Mouse (Mus musculus): ENCODE results near the gene Cilp. TPM values are rescaled to one million over a fixed set of nuclear protein-coding genes. Genes with fewer than 3 reads are reported as not detected.

Cilp gene
- polyA plus RNA-seq, 1 experiment from 2014 or later = 0.90 TPM

- H3K36me3 ChIP-seq (ENCODE audit: control insufficient read depth, insufficient read depth, low read length) = peaks cover 13% of the 10 kb centered on the region
- H3K9me3 ChIP-seq (replicated peaks; ENCODE audit: control insufficient read depth, low read length) = no peaks in the 10 kb centered on the region
- H3K4me1 ChIP-seq (ENCODE audit: control insufficient read depth, insufficient read depth, low read length) = no peaks in the 10 kb centered on the region
- whole genome bisulfite sequencing = 94% methylated on average over 4 of the region's 4 CpGs
- no peak overlapping the region for H3K27ac ChIP-seq (ENCODE audit: low read length)
- no peak overlapping the region for H3K4me3 ChIP-seq (replicated peaks; ENCODE audit: low read length)
- no peak for ATAC-seq (ENCODE audit: insufficient read depth, low FRiP score)
- no peak overlapping the region for H3K9ac ChIP-seq (ENCODE audit: low read length)
- H3K4me2 ChIP-seq (ENCODE audit: low read depth, low read length) = no peak overlapping the region
- H3K27me3 ChIP-seq (ENCODE audit: control insufficient read depth, insufficient read depth, low read length) = no peaks in the 10 kb centered on the region
Measured at GRCm38 (mm10) chr9:65312669-65313357, 47.8 kb downstream of the Cilp start.

- 98% methylated on average over 1 of the region's 1 CpGs for WGBS
- H3K4me1 ChIP-seq (ENCODE audit: control insufficient read depth, insufficient read depth, low read length) = no peaks in the 10 kb centered on the region
- H3K27ac ChIP-seq (ENCODE audit: low read length) = no peak overlapping the region
- H3K4me3 ChIP-seq (replicated peaks; ENCODE audit: low read length) = no peak overlapping the region
- no peak overlapping the region for H3K9ac ChIP-seq (ENCODE audit: low read length)
- peaks cover 17% of the 10 kb centered on the region for H3K36me3 ChIP-seq (ENCODE audit: control insufficient read depth, insufficient read depth, low read length)
- no peak for ATAC-seq (ENCODE audit: insufficient read depth, low FRiP score)
- no peaks in the 10 kb centered on the region for H3K9me3 ChIP-seq (replicated peaks; ENCODE audit: control insufficient read depth, low read length)
- H3K27me3 ChIP-seq (ENCODE audit: control insufficient read depth, insufficient read depth, low read length) = no peaks in the 10 kb centered on the region
- H3K4me2 ChIP-seq (ENCODE audit: low read depth, low read length) = no peak overlapping the region
Measured at GRCm38 (mm10) chr9:65313846-65314245, 48.9 kb downstream of the Cilp start.

DNA sequence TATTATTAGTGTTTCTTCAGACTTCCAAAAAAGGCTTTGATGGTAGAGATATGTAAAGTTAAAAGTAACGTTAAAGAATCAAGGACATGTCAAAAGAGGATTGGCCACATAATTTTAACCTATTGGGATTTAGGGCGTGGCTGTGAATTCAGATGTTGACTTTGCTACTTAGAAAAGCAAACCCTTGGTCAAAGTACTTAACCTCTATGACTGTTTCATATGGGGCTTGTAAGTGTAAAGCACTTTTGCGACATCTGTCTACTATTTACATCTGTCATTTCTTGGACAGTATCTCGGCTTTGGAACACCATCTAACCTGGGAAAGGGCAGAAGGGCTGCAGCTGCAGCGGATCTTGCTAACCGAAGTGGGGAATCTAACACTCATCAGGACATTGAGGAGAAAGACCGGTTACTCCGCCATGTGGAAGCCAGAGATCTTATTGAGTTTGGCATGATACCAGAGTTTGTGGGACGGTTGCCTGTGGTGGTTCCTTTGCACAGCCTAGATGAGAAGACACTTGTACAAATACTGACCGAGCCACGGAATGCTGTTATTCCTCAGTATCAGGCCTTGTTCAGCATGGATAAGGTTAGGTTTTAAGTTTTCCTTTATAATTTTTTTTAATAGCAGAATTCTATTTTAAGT, 57.4 kb downstream of the Cilp start:
- H3K4me2 ChIP-seq (ENCODE audit: low read depth, low read length) = no peak overlapping the region
- H3K4me1 ChIP-seq (ENCODE audit: control insufficient read depth, insufficient read depth, low read length) = no peaks in the 10 kb centered on the region
- peaks cover 19% of the 10 kb centered on the region for H3K36me3 ChIP-seq (ENCODE audit: control insufficient read depth, insufficient read depth, low read length)
- ATAC-seq (ENCODE audit: insufficient read depth, low FRiP score) = no peak
- no peak overlapping the region for H3K27ac ChIP-seq (ENCODE audit: low read length)
- no peaks in the 10 kb centered on the region for H3K27me3 ChIP-seq (ENCODE audit: control insufficient read depth, insufficient read depth, low read length)
- WGBS = 72% methylated on average over 11 of the region's 11 CpGs
- no peak overlapping the region for H3K9ac ChIP-seq (ENCODE audit: low read length)
- no peak overlapping the region for H3K4me3 ChIP-seq (replicated peaks; ENCODE audit: low read length)
- H3K9me3 ChIP-seq (replicated peaks; ENCODE audit: control insufficient read depth, low read length) = no peaks in the 10 kb centered on the region

GRCm38 (mm10) chr9:65325971-65326370, 61.0 kb downstream of the Cilp start:
- no peaks in the 10 kb centered on the region for H3K4me1 ChIP-seq (ENCODE audit: control insufficient read depth, insufficient read depth, low read length)
- no peak overlapping the region for H3K27ac ChIP-seq (ENCODE audit: low read length)
- no peaks in the 10 kb centered on the region for H3K27me3 ChIP-seq (ENCODE audit: control insufficient read depth, insufficient read depth, low read length)
- no peak overlapping the region for H3K4me2 ChIP-seq (ENCODE audit: low read depth, low read length)
- ATAC-seq (ENCODE audit: insufficient read depth, low FRiP score) = no peak
- no peaks in the 10 kb centered on the region for H3K9me3 ChIP-seq (replicated peaks; ENCODE audit: control insufficient read depth, low read length)
- no peak overlapping the region for H3K4me3 ChIP-seq (replicated peaks; ENCODE audit: low read length)
- no peak overlapping the region for H3K9ac ChIP-seq (ENCODE audit: low read length)
- peaks cover 14% of the 10 kb centered on the region for H3K36me3 ChIP-seq (ENCODE audit: control insufficient read depth, insufficient read depth, low read length)

DNA sequence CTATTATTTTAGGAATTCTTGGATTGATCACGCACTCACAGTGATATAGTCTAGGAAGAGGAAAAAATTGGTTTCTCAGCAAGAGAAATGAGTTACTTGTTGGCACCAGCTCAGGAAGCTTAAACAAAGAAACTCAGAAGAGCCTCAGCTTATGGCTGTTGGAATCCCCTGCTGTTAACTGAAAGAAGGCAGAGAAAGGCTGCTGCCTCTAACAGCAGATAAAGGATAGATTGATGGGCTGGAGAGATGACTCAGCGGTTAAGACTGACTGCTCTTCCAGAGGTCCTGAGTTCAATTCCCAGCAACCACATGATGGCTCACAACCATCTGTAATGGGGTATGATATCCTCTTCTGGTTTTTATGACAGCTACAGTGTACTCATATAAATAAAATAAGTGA, 62.4 kb downstream of the Cilp start:
- Histone ChIP-seq H3K4me3 (replicated peaks; ENCODE audit: low read length) (no peak overlapping the region), H3K9me3 (replicated peaks; ENCODE audit: control insufficient read depth, low read length) (no peaks in the 10 kb centered on the region), H3K27ac (ENCODE audit: low read length) (no peak overlapping the region), H3K36me3 (ENCODE audit: control insufficient read depth, insufficient read depth, low read length) (peaks cover 15% of the 10 kb centered on the region), H3K4me1 (ENCODE audit: control insufficient read depth, insufficient read depth, low read length) (no peaks in the 10 kb centered on the region), H3K9ac (ENCODE audit: low read length) (no peak overlapping the region), H3K4me2 (ENCODE audit: low read depth, low read length) (no peak overlapping the region), H3K27me3 (ENCODE audit: control insufficient read depth, insufficient read depth, low read length) (no peaks in the 10 kb centered on the region)
- no peak for ATAC-seq (ENCODE audit: insufficient read depth, low FRiP score)
- WGBS = 92% methylated on average over 2 of the region's 2 CpGs

Other genes with a start within 250 kb of the Cilp start
- gene Hacd3, start 243.5 kb upstream of the Cilp start, polyA plus RNA-seq (2015; fragmentation: Nextera tagmentation; extraction: Ambion mirVana) = 93.0 and 104 TPM in 2 replicates
- 37.0 and 37.5 TPM in 2 replicates for gene Dpp8, start 232.8 kb upstream of the Cilp start, polyA plus RNA-seq (2015; fragmentation: Nextera tagmentation; extraction: Ambion mirVana)
- 22.1 and 25.6 TPM in 2 replicates for gene Igdcc4, start 163.7 kb upstream of the Cilp start, polyA plus RNA-seq (2015; fragmentation: Nextera tagmentation; extraction: Ambion mirVana)
- 0.44 and 0.55 TPM in 2 replicates for gene Igdcc3, start 124.0 kb upstream of the Cilp start, polyA plus RNA-seq (2015; fragmentation: Nextera tagmentation; extraction: Ambion mirVana)
- 7.5 and 7.6 TPM in 2 replicates for gene Parp16, start 69.8 kb upstream of the Cilp start, polyA plus RNA-seq (2015; fragmentation: Nextera tagmentation; extraction: Ambion mirVana)
- gene Clpx, start 29.1 kb downstream of the Cilp start, polyA plus RNA-seq (2015; fragmentation: Nextera tagmentation; extraction: Ambion mirVana) = 53.9 and 54.8 TPM in 2 replicates
- gene Pdcd7, start 80.9 kb downstream of the Cilp start, polyA plus RNA-seq (2015; fragmentation: Nextera tagmentation; extraction: Ambion mirVana) = 3.4 and 3.6 TPM in 2 replicates
- 0.40 TPM in 1 of 2 replicates, not detected in the other for gene Ubap1l, start 95.9 kb downstream of the Cilp start, polyA plus RNA-seq (2015; fragmentation: Nextera tagmentation; extraction: Ambion mirVana)
- 0.97 and 1.3 TPM in 2 replicates for gene Kbtbd13, start 126.5 kb downstream of the Cilp start, polyA plus RNA-seq (2015; fragmentation: Nextera tagmentation; extraction: Ambion mirVana)
- 7.6 TPM in 2 replicates for gene Rasl12, start 133.3 kb downstream of the Cilp start, polyA plus RNA-seq (2015; fragmentation: Nextera tagmentation; extraction: Ambion mirVana)
- 0.69 and 1.7 TPM in 2 replicates for gene Slc51b, start 157.8 kb downstream of the Cilp start, polyA plus RNA-seq (2015; fragmentation: Nextera tagmentation; extraction: Ambion mirVana)
- 18.8 and 21.9 TPM in 2 replicates for gene Mtfmt, start 170.6 kb downstream of the Cilp start, polyA plus RNA-seq (2015; fragmentation: Nextera tagmentation; extraction: Ambion mirVana)
- gene Spg21, start 195.8 kb downstream of the Cilp start, polyA plus RNA-seq (2015; fragmentation: Nextera tagmentation; extraction: Ambion mirVana) = 82.4 and 95.8 TPM in 2 replicates

All from stomach, embryonic 16.5 days (tissue).